Mouse (Mus musculus) heart, embryonic 12.5 days (tissue): ENCODE data around the gene Cntn4. TPM values are rescaled to one million over a fixed set of nuclear protein-coding genes. Genes with fewer than 3 reads are reported as not detected.
"Not testable (repeated sequence)": the region's sequence is repeated elsewhere in the genome, so short reads cannot be mapped to it uniquely, and the experiment has no call there.

Source experiments
- ATAC-seq: fragments of 200-750 bp; cut with Nextera tagmentation; 2 replicates; pipeline ENCODE4 v1.8.0; 2017; ENCODE audit warnings: moderate TSS enrichment, moderate library complexity; ENCODE audit not compliant: insufficient number of reproducible peaks, low FRiP score
- H3K27ac ChIP-seq: fragments of 300-500 bp; sonication (generic); 2 replicates; pipeline ENCODE4 v1.5.1; 2016; ENCODE audit warnings: mild to moderate bottlenecking, moderate library complexity; ENCODE audit not compliant: poor library complexity, severe bottlenecking
- H3K27me3 ChIP-seq: fragments of 300-500 bp; sonication (generic); replicated peaks from 2 replicates; pipeline ENCODE4 v1.6.1; 2016; ENCODE audit warnings: mild to moderate bottlenecking, moderate library complexity
- H3K36me3 ChIP-seq: fragments of 300-500 bp; sonication (generic); 2 replicates; pipeline ENCODE4 v1.6.1; 2016; ENCODE audit warnings: mild to moderate bottlenecking, moderate library complexity
- H3K4me1 ChIP-seq: fragments of 300-500 bp; sonication (generic); replicated peaks from 2 replicates; pipeline ENCODE4 v1.6.1; 2016; ENCODE audit warnings: mild to moderate bottlenecking
- H3K4me2 ChIP-seq: fragments of 300-500 bp; sonication (generic); 2 replicates; pipeline ENCODE4 v1.6.1; 2016; ENCODE audit warnings: mild to moderate bottlenecking, moderate library complexity
- H3K4me3 ChIP-seq: fragments of 300-500 bp; sonication (generic); 2 replicates; pipeline ENCODE4 v1.5.1; 2016; ENCODE audit warnings: mild to moderate bottlenecking
- H3K9ac ChIP-seq: fragments of 300-500 bp; sonication (generic); 2 replicates; pipeline ENCODE4 v1.6.1; 2016; ENCODE audit warnings: mild to moderate bottlenecking, moderate library complexity
- H3K9me3 ChIP-seq: fragments of 300-500 bp; sonication (generic); replicated peaks from 2 replicates; pipeline ENCODE4 v1.6.1; 2016; ENCODE audit warnings: mild to moderate bottlenecking, moderate library complexity
- WGBS: fragments of 180-500 bp; shearing (Covaris S2); methylation state at CpG from one replicate; pipeline ENCODE4 v1.1.7; 2016; 5-methylcytosine and 5-hydroxymethylcytosine counted together
- polyA plus RNA-seq: library from polyadenylated mRNA; unstranded; fragments of >200 nt; fragmentation: Nextera tagmentation; extraction: Ambion mirVana; gene quantifications from 2 replicates; pipeline ENCODE4 v1.2.1, GENCODE M21; 2016

Cntn4 gene
- polyA plus RNA-seq, 1 experiment from 2014 or later = 1.9 TPM

- Histone ChIP-seq H3K4me3 (no peak overlapping the region), H3K9me3 (no peaks in the 10 kb centered on the region), H3K36me3 (no peaks in the 10 kb centered on the region), H3K4me1 (no peaks in the 10 kb centered on the region), H3K9ac (no peak overlapping the region), H3K27ac (no peak overlapping the region), H3K27me3 (no peaks in the 10 kb centered on the region), H3K4me2 (no peak overlapping the region)
- WGBS = 63% methylated on average over 1 of the region's 1 CpGs
- ATAC-seq = no peak
Measured at GRCm38 (mm10) chr6:106328987-106329386, 651.5 kb downstream of the Cntn4 start.

GRCm38 (mm10) chr6:106329636-106330035 is 652.2 kb downstream of the Cntn4 start:
- Histone ChIP-seq H3K9ac (no peak overlapping the region), H3K4me3 (no peak overlapping the region), H3K36me3 (no peaks in the 10 kb centered on the region), H3K9me3 (no peaks in the 10 kb centered on the region), H3K27me3 (no peaks in the 10 kb centered on the region), H3K4me2 (no peak overlapping the region), H3K27ac (no peak overlapping the region), H3K4me1 (no peaks in the 10 kb centered on the region)
- ATAC-seq = no peak
- 57% methylated on average over 1 of the region's 1 CpGs for WGBS

- no peak overlapping the region for H3K9ac ChIP-seq
- H3K36me3 ChIP-seq = no peaks in the 10 kb centered on the region
- H3K9me3 ChIP-seq = no peaks in the 10 kb centered on the region
- no peak overlapping the region for H3K27ac ChIP-seq
- no peaks in the 10 kb centered on the region for H3K27me3 ChIP-seq
- ATAC-seq = no peak
- no peak overlapping the region for H3K4me2 ChIP-seq
- no peaks in the 10 kb centered on the region for H3K4me1 ChIP-seq
- 63% methylated on average over 3 of the region's 3 CpGs for WGBS
- H3K4me3 ChIP-seq = no peak overlapping the region
Measured at GRCm38 (mm10) chr6:106332466-106332865, 655.0 kb downstream of the Cntn4 start.

GRCm38 (mm10) chr6:106332933-106333332 is 655.5 kb downstream of the Cntn4 start:
- Histone ChIP-seq H3K4me2 (no peak overlapping the region), H3K9ac (no peak overlapping the region), H3K27me3 (no peaks in the 10 kb centered on the region), H3K9me3 (no peaks in the 10 kb centered on the region), H3K36me3 (no peaks in the 10 kb centered on the region), H3K4me1 (no peaks in the 10 kb centered on the region), H3K27ac (no peak overlapping the region), H3K4me3 (no peak overlapping the region)
- 70% methylated on average over 1 of the region's 1 CpGs for WGBS
- no peak for ATAC-seq

- 64% methylated on average over 1 of the region's 1 CpGs for WGBS
- no peaks in the 10 kb centered on the region for H3K27me3 ChIP-seq
- no peak overlapping the region for H3K27ac ChIP-seq
- no peak overlapping the region for H3K4me3 ChIP-seq
- H3K9me3 ChIP-seq = no peaks in the 10 kb centered on the region
- H3K4me1 ChIP-seq = no peaks in the 10 kb centered on the region
- no peak for ATAC-seq
- H3K36me3 ChIP-seq = no peaks in the 10 kb centered on the region
- no peak overlapping the region for H3K4me2 ChIP-seq
- no peak overlapping the region for H3K9ac ChIP-seq
Measured at GRCm38 (mm10) chr6:106335066-106335465, 657.6 kb downstream of the Cntn4 start.

- no peaks in the 10 kb centered on the region for H3K9me3 ChIP-seq
- no peak overlapping the region for H3K9ac ChIP-seq
- no peak overlapping the region for H3K4me2 ChIP-seq
- no peaks in the 10 kb centered on the region for H3K27me3 ChIP-seq
- WGBS = 77% methylated on average over 3 of the region's 3 CpGs
- H3K4me3 ChIP-seq = no peak overlapping the region
- ATAC-seq = no peak
- H3K27ac ChIP-seq = no peak overlapping the region
- H3K4me1 ChIP-seq = no peaks in the 10 kb centered on the region
- no peaks in the 10 kb centered on the region for H3K36me3 ChIP-seq
Measured at GRCm38 (mm10) chr6:106336805-106337204, 659.3 kb downstream of the Cntn4 start.

GRCm38 (mm10) chr6:106337829-106338228 is 660.4 kb downstream of the Cntn4 start:
- Histone ChIP-seq H3K36me3 (no peaks in the 10 kb centered on the region), H3K4me2 (no peak overlapping the region), H3K9me3 (no peaks in the 10 kb centered on the region), H3K27me3 (no peaks in the 10 kb centered on the region), H3K4me3 (no peak overlapping the region), H3K4me1 (no peaks in the 10 kb centered on the region), H3K9ac (no peak overlapping the region), H3K27ac (no peak overlapping the region)
- no peak for ATAC-seq

- Histone ChIP-seq H3K4me1 (no peaks in the 10 kb centered on the region), H3K4me3 (no peak overlapping the region), H3K27ac (no peak overlapping the region), H3K36me3 (no peaks in the 10 kb centered on the region), H3K27me3 (no peaks in the 10 kb centered on the region), H3K9me3 (no peaks in the 10 kb centered on the region), H3K9ac (no peak overlapping the region), H3K4me2 (no peak overlapping the region)
- no peak for ATAC-seq
Measured at GRCm38 (mm10) chr6:106341114-106341513, 663.7 kb downstream of the Cntn4 start.

GRCm38 (mm10) chr6:106350072-106350471 is 672.6 kb downstream of the Cntn4 start:
- no peak overlapping the region for H3K9ac ChIP-seq
- H3K27ac ChIP-seq = no peak overlapping the region
- H3K4me1 ChIP-seq = no peaks in the 10 kb centered on the region
- no peak for ATAC-seq
- H3K9me3 ChIP-seq = no peaks in the 10 kb centered on the region
- WGBS = 64% methylated on average over 3 of the region's 3 CpGs
- H3K27me3 ChIP-seq = no peaks in the 10 kb centered on the region
- H3K4me2 ChIP-seq = no peak overlapping the region
- no peak overlapping the region for H3K4me3 ChIP-seq
- H3K36me3 ChIP-seq = no peaks in the 10 kb centered on the region

GRCm38 (mm10) chr6:106351389-106351788 is 673.9 kb downstream of the Cntn4 start:
- Histone ChIP-seq H3K27ac (no peak overlapping the region), H3K9me3 (no peaks in the 10 kb centered on the region), H3K4me1 (no peaks in the 10 kb centered on the region), H3K27me3 (no peaks in the 10 kb centered on the region), H3K9ac (no peak overlapping the region), H3K4me3 (no peak overlapping the region), H3K36me3 (no peaks in the 10 kb centered on the region), H3K4me2 (no peak overlapping the region)
- 81% methylated on average over 2 of the region's 2 CpGs for WGBS
- no peak for ATAC-seq

- not testable (repeated sequence) for H3K27ac ChIP-seq, H3K27me3 ChIP-seq, H3K9me3 ChIP-seq, H3K4me3 ChIP-seq, H3K4me1 ChIP-seq, H3K4me2 ChIP-seq, H3K36me3 ChIP-seq, ATAC-seq, H3K9ac ChIP-seq
- WGBS = 69% methylated on average over 2 of the region's 2 CpGs
Measured at GRCm38 (mm10) chr6:106358801-106359200, 681.3 kb downstream of the Cntn4 start.

GRCm38 (mm10) chr6:106381288-106382025 is 704.0 kb downstream of the Cntn4 start:
- no peak overlapping the region for H3K27ac ChIP-seq
- no peak for ATAC-seq
- H3K36me3 ChIP-seq = no peaks in the 10 kb centered on the region
- H3K4me2 ChIP-seq = no peak overlapping the region
- no peak overlapping the region for H3K4me3 ChIP-seq
- 72% methylated on average over 6 of the region's 6 CpGs for WGBS
- no peaks in the 10 kb centered on the region for H3K27me3 ChIP-seq
- no peak overlapping the region for H3K9ac ChIP-seq
- no peaks in the 10 kb centered on the region for H3K9me3 ChIP-seq
- H3K4me1 ChIP-seq = no peaks in the 10 kb centered on the region
